Mouse (Mus musculus): ENCODE data around the gene Dhx37.

DNA sequence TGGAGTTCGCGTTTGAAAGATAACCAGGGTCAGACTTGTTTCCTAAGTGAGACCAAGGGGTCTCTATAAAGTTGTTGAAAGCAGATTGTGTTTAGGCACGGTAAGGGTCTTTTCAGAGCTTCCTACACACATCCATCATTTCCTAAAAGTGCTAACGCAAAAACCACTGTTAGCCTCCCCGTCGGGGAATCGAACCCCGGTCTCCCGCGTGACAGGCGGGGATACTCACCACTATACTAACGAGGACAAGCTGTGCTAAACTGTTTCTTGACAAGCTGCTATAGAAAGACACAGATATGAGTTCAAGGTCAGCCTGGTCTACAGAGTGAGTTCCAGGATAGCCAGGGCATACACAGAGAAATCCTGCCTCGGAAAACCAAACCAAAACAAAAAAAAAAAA lies 25.1 kb downstream of the Dhx37 start:
- TF ChIP-seq CTCF (IDR thresholded peaks at IDR 0.05): no peak
- TF ChIP-seq EP300 (IDR thresholded peaks at IDR 0.05; ENCODE audit: insufficient read depth, low read depth, low read length): peak; percentile 67; the same call in 1 of the 2 replicates
- no peak for TF ChIP-seq POLR2A (IDR thresholded peaks at IDR 0.05; ENCODE audit: insufficient read depth, low read depth, low read length)
